Mouse (Mus musculus) Patski (cell line): Measurements from ENCODE around the gene Hist1h4f. TPM values are rescaled to one million over a fixed set of nuclear protein-coding genes. Genes with fewer than 3 reads are reported as not detected.

Experiments
- ATAC-seq: fragments of 100-300 bp; one replicate; pipeline ENCODE4 v1.8.0; 2021
- CTCF ChIA-PET: fragments of 350-600 bp; sonication (Branson Sonifier 250); formaldehyde crosslinking; loops from one replicate; lab custom pipeline; 2022; ENCODE audit warnings: inconsistent platforms; lab: Charles Lee
- POLR2A ChIA-PET: fragments of 350-600 bp; sonication (Branson Sonifier 250); formaldehyde crosslinking; loops from one replicate; lab custom pipeline; 2022; ENCODE audit warnings: antibody characterized with exemption, inconsistent platforms; lab: Charles Lee
- DNase-seq: peaks from one replicate; pipeline ENCODE4 v3.0.0-alpha.2; 2011; ENCODE audit warnings: low read depth, low spot score
- H3K27me3 ChIP-seq: fragments of 371-371 bp; one replicate; pipeline ENCODE4 v1.5.1; 2021
- CTCF ChIP-seq: fragments of 100-300 bp; IDR thresholded peaks from one replicate; pipeline ENCODE4 v1.5.1; 2021
- in situ Hi-C: fragments of 300-500 bp; cut with MboI; formaldehyde crosslinking; loops from 3 replicates; pipeline ENCODE4 v1.11.1; 2018; ENCODE audit warnings: low pct_unique_long_range_greater_than_20kb, mixed read lengths
- polyA plus RNA-seq: library from polyadenylated mRNA; unstranded; gene quantifications from one replicate; pipeline ENCODE4 v1.2.3, GENCODE M21; 2021

The Hist1h4f gene
- polyA plus RNA-seq, 1 experiment from 2014 or later, result not detected

DNA sequence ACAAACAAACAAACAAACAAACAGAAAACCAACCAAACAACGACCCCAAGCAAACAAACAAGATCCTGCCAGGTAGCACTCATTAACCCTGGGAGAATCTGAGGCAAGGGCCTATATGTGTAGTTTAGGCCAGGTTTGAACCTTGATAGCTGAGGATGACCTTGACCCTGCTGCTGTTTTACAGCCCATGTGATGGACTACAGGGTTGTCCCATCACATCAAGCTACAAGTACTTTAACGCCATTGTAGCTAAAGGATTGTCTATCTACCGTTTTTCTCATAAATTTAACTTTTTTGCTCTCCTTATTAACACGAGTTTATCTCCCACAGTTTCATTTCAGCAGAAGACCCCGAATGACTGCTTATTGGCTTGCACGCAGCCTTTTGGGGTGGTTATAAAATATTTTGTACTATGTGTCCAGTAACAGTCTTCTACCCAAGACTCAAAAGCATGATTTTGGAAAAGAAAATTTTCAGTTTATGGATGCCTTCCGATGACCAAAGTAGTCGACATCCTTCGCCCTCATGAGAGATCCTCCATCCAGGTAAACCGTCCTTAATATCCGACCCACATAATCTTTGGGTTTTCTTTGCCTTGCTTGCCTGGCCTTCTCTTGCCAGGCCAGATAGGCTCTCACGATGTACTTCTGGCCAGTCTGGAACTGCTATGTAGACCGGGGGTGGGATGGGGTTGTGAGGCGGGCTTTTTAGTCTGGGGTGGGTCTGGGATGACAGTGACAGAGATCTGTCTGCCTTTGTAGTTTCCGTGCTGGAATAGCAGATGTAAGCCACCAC is 35.4 kb downstream of the Hist1h4f start:
- in situ Hi-C loops, result loop anchor here (5.0 to 10.0 kb wide), 2 partner anchors 221 to 1574 kb away; no protein-coding TSS in a partner anchor
- POLR2A ChIA-PET, result no interaction called here
- CTCF ChIA-PET, result interaction anchor here (1.1 to 1.2 kb wide), 3 partner anchors 65 to 75 kb away, joined by 3 read pairs; no protein-coding TSS in a partner anchor
- TF ChIP-seq CTCF, result no peak
- ATAC-seq (no peak), DNase-seq (no peak)
- H3K27me3 ChIP-seq, result no peaks in the 10 kb centered on the region

DNA sequence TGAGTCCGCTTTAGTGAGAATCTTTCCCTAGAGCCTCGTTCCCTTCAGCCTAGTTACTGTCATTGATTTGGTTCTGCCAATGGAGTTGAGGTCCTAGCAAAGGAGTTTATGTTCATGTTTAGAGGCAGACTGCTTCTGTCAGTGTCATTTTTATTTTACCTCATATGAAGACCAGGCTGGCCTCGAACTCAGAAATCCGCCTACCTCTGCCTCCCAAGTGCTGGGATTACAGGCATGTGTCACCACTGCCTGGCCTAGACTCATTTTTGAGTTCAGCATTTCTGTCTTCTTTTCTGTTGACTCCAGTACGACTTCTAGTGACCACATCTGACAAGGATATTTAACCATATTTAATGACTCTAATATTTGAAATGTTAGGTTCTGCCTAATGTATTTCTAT is 36.2 kb downstream of the Hist1h4f start:
- ChIA-PET CTCF (no interaction called here), POLR2A (no interaction called here)
- TF ChIP-seq CTCF, result no peak
- no peaks in the 10 kb centered on the region for H3K27me3 ChIP-seq
- no peak for ATAC-seq
- no peak for DNase-seq
- in situ Hi-C loops, result loop anchor here (5.0 to 10.0 kb wide), 2 partner anchors 220 to 1573 kb away; no protein-coding TSS in a partner anchor

DNA sequence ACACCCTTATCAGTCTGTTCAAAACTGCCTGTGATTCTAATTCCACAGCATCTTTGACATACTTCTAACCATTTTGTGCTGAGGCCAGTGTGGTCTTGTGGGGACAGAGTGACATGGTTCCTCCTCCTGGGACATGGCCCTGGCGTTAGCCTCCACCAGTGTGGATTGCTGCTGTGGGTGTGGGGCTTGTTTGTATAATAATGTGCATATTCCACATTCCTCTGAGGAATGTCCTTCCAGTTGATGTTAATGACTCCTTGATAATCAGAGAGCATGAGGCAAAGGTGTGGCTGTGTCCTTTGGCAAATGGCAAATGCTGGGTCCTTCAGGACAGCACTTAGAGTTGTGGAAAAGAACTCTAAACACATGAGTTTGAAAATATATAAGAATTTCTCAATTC is 37.9 kb downstream of the Hist1h4f start:
- CTCF ChIA-PET, result interaction anchor here (1.3 kb wide), 1 partner anchor 47 kb away, joined by 3 read pairs; no protein-coding TSS in a partner anchor
- TF ChIP-seq CTCF, result no peak
- POLR2A ChIA-PET, result no interaction called here
- ATAC-seq, result no peak
- no peaks in the 10 kb centered on the region for H3K27me3 ChIP-seq
- DNase-seq, result no peak
- in situ Hi-C loops, result loop anchor here (10.0 kb wide), 1 partner anchor 219 kb away; no protein-coding TSS in a partner anchor

DNA sequence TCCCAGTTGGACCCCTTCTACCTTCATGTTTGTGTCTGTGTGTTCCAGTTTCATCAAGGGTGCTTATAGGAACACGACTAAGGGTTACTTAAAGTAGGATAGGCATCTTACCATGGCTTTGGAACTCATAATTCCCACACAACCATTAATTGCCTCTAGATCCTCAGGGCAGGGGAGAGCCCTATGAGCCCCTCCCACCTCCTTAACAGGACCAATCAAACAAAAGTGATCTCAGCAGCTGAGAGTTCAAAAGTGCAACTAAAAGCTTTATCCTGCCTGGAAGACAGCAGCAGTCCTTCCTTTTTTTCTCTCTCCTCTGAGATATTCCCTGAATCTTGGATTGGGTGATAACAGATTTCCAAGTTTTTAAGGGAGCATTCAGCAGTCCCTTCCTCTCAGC is 41.3 kb downstream of the Hist1h4f start:
- CTCF ChIA-PET, result no interaction called here

DNA sequence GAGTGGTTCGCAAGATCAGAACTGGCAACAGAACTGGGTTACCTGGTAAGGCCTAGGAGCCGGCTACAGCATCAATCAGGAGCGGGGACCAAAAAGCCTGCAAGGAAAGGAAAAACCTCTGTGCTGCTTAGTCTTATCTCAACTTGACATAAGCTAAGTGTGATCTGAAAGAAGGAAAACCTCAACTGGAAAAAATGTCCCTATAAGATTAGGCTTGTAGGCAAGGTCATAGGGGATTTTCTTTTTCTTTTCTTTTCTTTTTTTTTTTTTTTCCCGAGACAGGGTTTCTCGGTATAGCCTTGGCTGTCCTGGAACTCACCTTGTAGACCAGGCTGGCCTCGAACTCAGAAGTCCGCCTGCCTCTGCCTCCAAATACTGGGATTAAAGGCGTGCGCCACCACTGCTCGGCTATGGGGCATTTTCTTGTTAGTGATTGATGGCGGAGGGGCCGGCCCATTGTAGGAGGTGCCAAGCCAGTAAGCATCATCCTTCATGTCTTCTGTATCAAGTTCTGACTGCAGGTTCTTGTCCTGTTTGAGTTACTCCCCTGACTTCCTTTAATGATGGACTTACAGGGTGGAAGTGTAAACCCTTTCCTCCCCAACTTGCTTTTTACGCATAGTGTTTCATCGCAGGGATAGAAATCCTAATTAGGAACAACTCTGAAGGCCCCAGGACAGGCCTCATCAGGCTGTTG is 44.5 kb downstream of the Hist1h4f start:
- ChIA-PET CTCF (no interaction called here), POLR2A (no interaction called here)
- no peak for TF ChIP-seq CTCF
- DNase-seq, result no peak
- H3K27me3 ChIP-seq, result no peaks in the 10 kb centered on the region
- in situ Hi-C loops, result no loop called here
- no peak for ATAC-seq

More for the DNA sequence above, 41.3 kb downstream of the Hist1h4f start:
- no peak for DNase-seq
- no peaks in the 10 kb centered on the region for H3K27me3 ChIP-seq
- in situ Hi-C loops, result loop anchor here (10.0 kb wide), 1 partner anchor 215 kb away; no protein-coding TSS in a partner anchor
- no peak for ATAC-seq
- TF ChIP-seq CTCF, result no peak
- POLR2A ChIA-PET, result no interaction called here

DNA sequence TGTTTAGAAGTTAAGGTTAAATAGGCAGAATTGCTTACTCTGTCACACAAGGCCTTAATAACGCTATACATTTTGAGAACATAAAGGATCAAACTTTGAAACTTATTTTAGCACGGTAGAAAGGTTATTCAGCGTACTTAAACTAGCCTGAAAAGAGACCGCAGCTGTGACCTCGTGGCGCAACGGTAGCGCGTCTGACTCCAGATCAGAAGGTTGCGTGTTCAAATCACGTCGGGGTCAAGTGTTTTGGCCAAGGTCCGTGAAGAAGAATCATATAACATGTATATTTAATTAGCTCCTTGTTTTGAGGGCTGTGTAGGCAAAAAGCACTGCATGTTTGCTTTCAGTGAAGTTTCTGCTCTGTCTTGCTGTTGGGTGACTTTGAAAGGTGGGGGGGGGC is 45.1 kb downstream of the Hist1h4f start:
- ChIA-PET CTCF (no interaction called here), POLR2A (no interaction called here)
- no peak for DNase-seq
- TF ChIP-seq CTCF, result no peak
- no peaks in the 10 kb centered on the region for H3K27me3 ChIP-seq
- in situ Hi-C loops, result no loop called here
- ATAC-seq, result no peak

DNA sequence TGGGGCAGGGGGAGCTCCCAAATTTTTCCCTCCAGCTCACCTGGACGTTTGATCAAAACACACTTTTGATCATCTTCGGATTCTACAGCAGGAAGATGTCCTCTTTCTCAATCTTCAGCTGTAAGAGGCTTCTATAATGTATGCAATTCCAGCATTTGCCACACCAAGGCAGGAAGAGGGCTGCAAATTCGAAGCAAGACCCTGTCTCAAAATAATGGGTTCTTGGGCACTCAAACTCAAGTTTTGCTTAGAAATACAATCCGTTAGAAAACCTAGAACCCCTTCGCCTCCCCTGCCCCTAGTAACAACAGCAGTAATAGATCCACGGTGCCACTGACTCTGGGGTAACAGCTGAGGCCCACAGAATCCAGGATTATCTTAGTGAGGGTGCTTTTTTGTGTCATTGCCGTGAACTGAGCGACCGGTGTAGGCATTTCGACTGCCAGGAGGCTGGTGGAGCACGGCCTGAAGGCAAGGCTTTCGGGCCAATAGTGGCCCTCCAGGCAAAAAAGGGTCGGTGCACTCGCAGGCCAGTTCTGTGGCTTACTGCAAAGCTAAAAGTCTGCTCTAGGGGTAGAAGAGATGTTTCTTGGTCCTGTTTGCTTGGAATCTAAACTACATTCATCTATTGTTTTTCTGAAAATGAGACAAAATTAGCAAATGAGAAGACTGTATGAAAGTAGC is 45.6 kb downstream of the Hist1h4f start:
- in situ Hi-C loops, result no loop called here
- ATAC-seq (no peak), DNase-seq (no peak)
- no peak for TF ChIP-seq CTCF
- POLR2A ChIA-PET, result no interaction called here
- CTCF ChIA-PET, result interaction anchor here (1.1 kb wide), 1 partner anchor 11 kb away, joined by 4 read pairs; no protein-coding TSS in a partner anchor
- no peaks in the 10 kb centered on the region for H3K27me3 ChIP-seq

DNA sequence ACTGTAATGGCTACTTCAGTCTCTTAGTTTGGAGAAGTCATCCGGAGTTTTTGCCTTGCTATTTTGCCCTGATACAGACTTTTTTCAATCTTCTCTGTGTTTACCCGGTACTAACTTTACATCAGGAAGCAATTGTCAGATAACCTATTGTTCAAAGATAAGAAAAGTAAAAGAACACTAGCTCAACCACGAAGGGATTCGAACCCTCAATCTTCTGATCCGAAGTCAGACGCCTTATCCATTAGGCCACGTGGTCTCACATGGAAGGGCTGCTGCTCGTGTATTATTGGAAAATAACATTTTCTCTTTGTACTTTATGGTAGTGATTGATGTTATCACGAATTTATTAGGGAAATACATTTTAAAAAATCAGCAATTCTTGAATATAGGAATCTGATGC is 47.7 kb downstream of the Hist1h4f start:
- ATAC-seq, result no peak
- in situ Hi-C loops, result no loop called here
- H3K27me3 ChIP-seq, result no peaks in the 10 kb centered on the region
- ChIA-PET CTCF (no interaction called here), POLR2A (no interaction called here)
- TF ChIP-seq CTCF, result no peak
- no peak for DNase-seq

DNA sequence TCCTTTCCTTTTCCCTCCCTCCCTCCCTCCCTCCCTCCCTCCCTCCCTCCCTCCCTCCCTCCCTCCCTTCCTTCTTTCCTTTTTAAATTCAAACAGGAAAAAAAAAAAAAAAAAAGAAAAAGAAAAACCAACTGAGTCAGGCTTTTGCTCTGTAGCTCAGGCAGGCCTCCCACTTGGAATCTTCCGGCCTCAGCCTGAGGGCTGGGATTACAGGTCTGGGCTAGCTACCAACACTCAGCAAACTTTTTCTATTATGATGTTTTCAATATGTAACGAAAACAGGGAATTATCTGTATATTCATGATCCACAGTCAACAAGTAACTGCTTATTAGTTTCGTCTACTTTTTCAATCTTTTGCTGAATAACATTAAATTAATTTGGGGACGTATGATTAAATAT is 48.5 kb downstream of the Hist1h4f start:
- CTCF ChIA-PET, result no interaction called here
- in situ Hi-C loops, result no loop called here
- no peak for TF ChIP-seq CTCF
- POLR2A ChIA-PET, result no interaction called here
- H3K27me3 ChIP-seq, result no peaks in the 10 kb centered on the region
- no peak for DNase-seq
- no peak for ATAC-seq

DNA sequence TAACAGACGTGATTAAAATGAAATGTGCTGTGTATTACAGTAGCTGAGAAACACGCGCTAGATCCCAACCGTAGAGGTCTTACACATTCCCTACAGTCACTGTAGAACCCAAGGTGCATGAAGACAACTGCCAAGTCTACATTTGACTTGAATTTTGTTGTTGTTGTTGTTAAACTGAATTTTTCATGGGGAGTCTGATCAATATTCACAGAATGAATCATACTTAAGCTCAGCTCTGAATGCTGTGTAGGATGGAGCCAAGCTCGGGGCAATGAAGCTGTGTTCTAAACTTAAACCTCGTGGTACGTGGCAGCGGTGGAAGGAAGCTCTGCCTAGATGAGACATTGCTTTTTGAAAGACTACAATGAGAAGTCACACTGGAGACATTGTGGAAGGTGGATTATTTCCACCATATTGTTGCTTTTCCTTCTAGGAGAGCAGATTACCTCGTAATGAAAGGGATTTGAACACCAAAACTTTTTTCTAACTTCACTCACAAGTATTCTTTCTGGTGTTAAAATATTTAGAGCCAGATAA is 49.3 kb downstream of the Hist1h4f start:
- no peak for DNase-seq
- H3K27me3 ChIP-seq, result no peaks in the 10 kb centered on the region
- POLR2A ChIA-PET, result no interaction called here
- TF ChIP-seq CTCF, result no peak
- in situ Hi-C loops, result no loop called here
- no peak for ATAC-seq
- CTCF ChIA-PET, result interaction anchor here (1.0 kb wide), 1 partner anchor 23 kb away, joined by 4 read pairs; no protein-coding TSS in a partner anchor
